Mouse (Mus musculus): ENCODE results near the gene Slc28a2.
"Not testable (repeated sequence)": the region's sequence is repeated elsewhere in the genome, so short reads cannot be mapped to it uniquely, and the experiment has no call there.

DNA sequence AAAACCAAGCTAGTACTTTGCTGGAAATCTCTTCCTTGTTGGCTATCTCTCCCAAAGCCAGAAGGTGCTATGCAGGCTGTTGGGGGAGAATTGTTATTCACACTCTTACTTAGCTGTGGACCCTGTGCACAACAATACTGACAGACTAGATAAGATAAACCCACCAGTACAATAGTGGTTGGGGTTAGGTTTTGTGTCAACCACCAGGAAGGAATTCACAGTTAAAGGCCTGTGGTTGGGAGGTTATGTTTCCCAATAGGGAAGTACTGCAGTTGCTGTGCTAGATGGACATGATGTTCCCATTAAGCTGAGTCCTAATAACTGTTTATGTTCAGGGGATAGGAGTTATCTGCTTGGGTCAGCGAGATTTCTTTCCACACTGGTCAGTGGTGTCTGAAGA lies 57.5 kb downstream of the Slc28a2 start:
- TF ChIP-seq CTCF, EP300 (IDR thresholded peaks at IDR 0.05): not testable (repeated sequence)

Measured in lung, postnatal 0 days (tissue).